Mouse (Mus musculus) testis, postnatal 10 days (tissue): ENCODE data around the gene Rptor.
A peak's percentile ranks its signal among the peaks of the same experiment; 100 is the strongest.

Experiments
- DNase-seq: peaks from one replicate; pipeline ENCODE4 v3.0.0; 2021; ENCODE audit warnings: low spot score

Gene Rptor

GRCm38 (mm10) chr11:119937216-119937615 lies 334.5 kb downstream of the Rptor start:
- no peak for DNase-seq

- no peak for DNase-seq
Observed at GRCm38 (mm10) chr11:119937772-119938502, 335.2 kb downstream of the Rptor start.

- no peak for DNase-seq
Observed at GRCm38 (mm10) chr11:119939073-119939710, 336.5 kb downstream of the Rptor start.

- DNase-seq: no peak
Observed at GRCm38 (mm10) chr11:119939711-119940106, 337.0 kb downstream of the Rptor start.

- DNase-seq: no peak
Observed at GRCm38 (mm10) chr11:119940142-119940541, 337.4 kb downstream of the Rptor start.

- DNase-seq: no peak
Observed at GRCm38 (mm10) chr11:119941794-119942193, 339.1 kb downstream of the Rptor start.

GRCm38 (mm10) chr11:119942201-119942726 lies 339.6 kb downstream of the Rptor start:
- DNase-seq: peak; percentile 73

- DNase-seq: peak; percentile 100
Observed at GRCm38 (mm10) chr11:119942727-119943427, 340.2 kb downstream of the Rptor start, which contains the start of gene Baiap2. Baiap2 (plus strand) TSS chr11:119942763.

- DNase-seq: no peak
Observed at GRCm38 (mm10) chr11:119943428-119943988, 340.8 kb downstream of the Rptor start.

GRCm38 (mm10) chr11:119945343-119945742 lies 342.6 kb downstream of the Rptor start:
- DNase-seq: no peak

- DNase-seq: no peak
Observed at GRCm38 (mm10) chr11:119947426-119947825, 344.7 kb downstream of the Rptor start.

- DNase-seq: no peak
Observed at GRCm38 (mm10) chr11:119947897-119948296, 345.2 kb downstream of the Rptor start.

GRCm38 (mm10) chr11:119948305-119948704 lies 345.6 kb downstream of the Rptor start:
- no peak for DNase-seq

- no peak for DNase-seq
Observed at GRCm38 (mm10) chr11:119948803-119949202, 346.1 kb downstream of the Rptor start.
